Mouse (Mus musculus) cerebellum, adult 2 months (tissue): ENCODE data around the gene Ctnna2. TPM values are rescaled to one million over a fixed set of nuclear protein-coding genes. Genes with fewer than 3 reads are reported as not detected.

Experiments used
- DNase-seq, 2 experiments: peaks; one replicate each; pipeline ENCODE4 v3.0.0; 2021
- H3K27ac ChIP-seq: fragments of 200-500 bp; 2 replicates; pipeline ENCODE4 v1.5.1; 2012; ENCODE audit warnings: low read length, control low read depth, inconsistent platforms; ENCODE audit not compliant: insufficient read depth
- H3K27me3 ChIP-seq: fragments of 200-500 bp; 2 replicates; pipeline ENCODE4 v1.6.1; 2012; ENCODE audit warnings: inconsistent platforms, mild to moderate bottlenecking, low read length, moderate library complexity; ENCODE audit not compliant: control insufficient read depth, insufficient read depth
- H3K4me1 ChIP-seq: fragments of 200-500 bp; 2 replicates; pipeline ENCODE4 v1.6.1; 2011; ENCODE audit warnings: low read length; ENCODE audit not compliant: control insufficient read depth, insufficient read depth
- H3K4me3 ChIP-seq: fragments of 200-500 bp; replicated peaks from 2 replicates; pipeline ENCODE3; 2011; ENCODE audit warnings: mild to moderate bottlenecking, low read depth, low read length, control low read depth; ENCODE audit not compliant: insufficient read depth
- CTCF ChIP-seq: fragments of 200-500 bp; IDR thresholded peaks from 2 replicates; pipeline ENCODE4 v1.5.1; 2011; ENCODE audit warnings: low read depth, mild to moderate bottlenecking, control low read depth, low read length, moderate library complexity, borderline replicate concordance; ENCODE audit not compliant: insufficient read depth
- POLR2A ChIP-seq: fragments of 200-500 bp; IDR thresholded peaks from 2 replicates; pipeline ENCODE4 v1.6.1; 2011; ENCODE audit warnings: low read length, control low read depth, borderline replicate concordance; ENCODE audit not compliant: insufficient read depth
- WGBS: fragments of 180-500 bp; shearing (Covaris S2); methylation state at CpG from one replicate; pipeline ENCODE4 v1.1.7; 2018; 5-methylcytosine and 5-hydroxymethylcytosine counted together
- polyA plus RNA-seq: library from polyadenylated mRNA; depleted of rRNA; stranded (reverse); fragments of >200 nt; gene quantifications from 2 replicates; pipeline ENCODE4 v1.2.3, GENCODE M21; 2012

Gene Ctnna2
- polyA plus RNA-seq, 1 experiment: 49.2 TPM

GRCm38 (mm10) chr6:77511805-77512204 lies 467.7 kb downstream of the Ctnna2 start:
- TF ChIP-seq CTCF: no peak
- TF ChIP-seq POLR2A: no peak
- Histone ChIP-seq H3K27ac (no peak overlapping the region), H3K27me3 (no peaks in the 10 kb centered on the region; the same call in 1 of the 2 replicates), H3K4me1 (peaks cover 5% of the 10 kb centered on the region), H3K4me3 (no peak overlapping the region)
- WGBS: 47% methylated on average over 5 of the region's 5 CpGs
- peak in 1 of 2 experiments; percentile 10 for DNase-seq

GRCm38 (mm10) chr6:77491721-77492120 lies 487.8 kb downstream of the Ctnna2 start:
- no peaks in the 10 kb centered on the region for H3K27me3 ChIP-seq
- H3K4me1 ChIP-seq: peaks cover 7% of the 10 kb centered on the region; the same call in 1 of the 2 replicates
- TF ChIP-seq POLR2A: no peak
- H3K4me3 ChIP-seq: no peak overlapping the region
- no peak overlapping the region for H3K27ac ChIP-seq
- 22% methylated on average over 5 of the region's 5 CpGs for WGBS
- DNase-seq: peak; percentile 67 to 84

GRCm38 (mm10) chr6:77486658-77487057 lies 492.8 kb downstream of the Ctnna2 start:
- Histone ChIP-seq H3K4me3 (no peak overlapping the region), H3K27ac (no peak overlapping the region), H3K4me1 (peaks cover 7% of the 10 kb centered on the region; the same call in 1 of the 2 replicates), H3K27me3 (no peaks in the 10 kb centered on the region)
- no peak for DNase-seq
- TF ChIP-seq CTCF (no peak), POLR2A (no peak)
- WGBS: 97% methylated on average over 3 of the region's 3 CpGs

- Histone ChIP-seq H3K4me3 (no peak overlapping the region), H3K4me1 (no peaks in the 10 kb centered on the region), H3K27ac (no peak overlapping the region), H3K27me3 (no peaks in the 10 kb centered on the region)
- WGBS: 77% methylated on average over 3 of the region's 3 CpGs
- no peak for DNase-seq
- TF ChIP-seq POLR2A: no peak
- TF ChIP-seq CTCF: no peak
Measured at GRCm38 (mm10) chr6:77482081-77482480, 497.4 kb downstream of the Ctnna2 start.

- no peaks in the 10 kb centered on the region for H3K27me3 ChIP-seq
- 0% methylated on average over 1 of the region's 1 CpGs for WGBS
- H3K4me1 ChIP-seq: peaks cover 8% of the 10 kb centered on the region; the same call in 1 of the 2 replicates
- TF ChIP-seq POLR2A: no peak
- TF ChIP-seq CTCF: no peak
- no peak overlapping the region for H3K4me3 ChIP-seq
- no peak overlapping the region for H3K27ac ChIP-seq
- peak; percentile 97 to 99 for DNase-seq
Measured at GRCm38 (mm10) chr6:77475354-77475753, 504.1 kb downstream of the Ctnna2 start.

- Histone ChIP-seq H3K27ac (no peak overlapping the region), H3K4me3 (no peak overlapping the region), H3K27me3 (no peaks in the 10 kb centered on the region), H3K4me1 (peaks cover 8% of the 10 kb centered on the region; the same call in 1 of the 2 replicates)
- WGBS: 97% methylated on average over 7 of the region's 7 CpGs
- no peak for TF ChIP-seq POLR2A
- no peak for TF ChIP-seq CTCF
- DNase-seq: no peak
Measured at GRCm38 (mm10) chr6:77473256-77473655, 506.2 kb downstream of the Ctnna2 start.

GRCm38 (mm10) chr6:77468058-77468457 lies 511.4 kb downstream of the Ctnna2 start:
- TF ChIP-seq POLR2A (no peak), CTCF (no peak)
- Histone ChIP-seq H3K27me3 (no peaks in the 10 kb centered on the region), H3K4me1 (no peaks in the 10 kb centered on the region; the same call in 1 of the 2 replicates), H3K27ac (no peak overlapping the region), H3K4me3 (no peak overlapping the region)
- peak; percentile 24 to 70 for DNase-seq
- 35% methylated on average over 3 of the region's 3 CpGs for WGBS

- Histone ChIP-seq H3K4me1 (peaks cover 3% of the 10 kb centered on the region; the same call in 1 of the 2 replicates), H3K27me3 (no peaks in the 10 kb centered on the region), H3K4me3 (no peak overlapping the region), H3K27ac (no peak overlapping the region)
- WGBS: 8% methylated on average over 1 of the region's 1 CpGs
- DNase-seq: no peak
- TF ChIP-seq CTCF (no peak), POLR2A (no peak)
Measured at GRCm38 (mm10) chr6:77462737-77463136, 516.8 kb downstream of the Ctnna2 start.

- no peak for TF ChIP-seq CTCF
- no peak for TF ChIP-seq POLR2A
- no peak for DNase-seq
- 83% methylated on average over 2 of the region's 2 CpGs for WGBS
- H3K27me3 ChIP-seq: no peaks in the 10 kb centered on the region
- H3K4me1 ChIP-seq: peaks cover 3% of the 10 kb centered on the region; the same call in 1 of the 2 replicates
- no peak overlapping the region for H3K4me3 ChIP-seq
- no peak overlapping the region for H3K27ac ChIP-seq
Measured at GRCm38 (mm10) chr6:77457919-77458318, 521.6 kb downstream of the Ctnna2 start.
